Mouse (Mus musculus) erythroid progenitor cell, adult 5-6 weeks (primary cell): ENCODE results near the gene Fam172a. TPM values are rescaled to one million over a fixed set of nuclear protein-coding genes. Genes with fewer than 3 reads are reported as not detected.

Source experiments
- ATAC-seq: replicated peaks from 2 replicates; pipeline ENCODE4 v1.8.0; 2016; ENCODE audit warnings: moderate number of reproducible peaks, mild to moderate bottlenecking, moderate TSS enrichment, inconsistent platforms; ENCODE audit not compliant: poor library complexity, low FRiP score, severe bottlenecking
- total RNA-seq, 2 experiments: library from RNA; stranded (forward) in 1 of 2; stranded (reverse) in 1 of 2; fragments of 150-400 nt in 1 of 2; fragments of 186-747, 209-891 nt in 1 of 2; gene quantifications; 2 replicates each; pipeline versions ENCODE4 v1.2.3 to v1.2.4; 2015 to 2017; ENCODE audit warnings: low replicate concordance in 2 of 2

The Fam172a gene
- total RNA-seq, 2 experiments from 2014 or later, result 8.0 to 26.0 TPM

GRCm38 (mm10) chr13:77957611-77958010 lies 255.8 kb downstream of the Fam172a start:
- no peak for ATAC-seq

GRCm38 (mm10) chr13:77959493-77960272 lies 257.9 kb downstream of the Fam172a start:
- ATAC-seq, result no peak

DNA sequence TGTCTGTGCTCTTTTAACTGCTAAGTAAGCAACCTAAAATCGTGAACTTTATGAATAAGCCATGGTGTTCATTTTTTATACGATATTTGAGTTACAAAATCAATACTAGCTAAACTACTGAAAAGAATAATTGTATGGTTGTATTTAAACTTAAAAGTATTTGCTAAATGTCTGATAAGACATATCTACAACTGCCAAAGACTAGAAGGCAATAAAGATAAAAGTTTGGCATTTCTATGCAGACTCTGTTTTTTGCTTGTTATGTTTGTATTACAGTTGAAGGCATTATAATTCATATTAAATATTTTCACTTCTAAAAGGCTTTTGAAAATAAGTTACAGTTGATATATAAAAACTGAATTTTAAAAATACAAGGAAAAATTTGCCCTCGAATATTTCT lies 274.4 kb downstream of the Fam172a start:
- no peak for ATAC-seq

GRCm38 (mm10) chr13:77977121-77977520 lies 275.3 kb downstream of the Fam172a start:
- ATAC-seq, result no peak

DNA sequence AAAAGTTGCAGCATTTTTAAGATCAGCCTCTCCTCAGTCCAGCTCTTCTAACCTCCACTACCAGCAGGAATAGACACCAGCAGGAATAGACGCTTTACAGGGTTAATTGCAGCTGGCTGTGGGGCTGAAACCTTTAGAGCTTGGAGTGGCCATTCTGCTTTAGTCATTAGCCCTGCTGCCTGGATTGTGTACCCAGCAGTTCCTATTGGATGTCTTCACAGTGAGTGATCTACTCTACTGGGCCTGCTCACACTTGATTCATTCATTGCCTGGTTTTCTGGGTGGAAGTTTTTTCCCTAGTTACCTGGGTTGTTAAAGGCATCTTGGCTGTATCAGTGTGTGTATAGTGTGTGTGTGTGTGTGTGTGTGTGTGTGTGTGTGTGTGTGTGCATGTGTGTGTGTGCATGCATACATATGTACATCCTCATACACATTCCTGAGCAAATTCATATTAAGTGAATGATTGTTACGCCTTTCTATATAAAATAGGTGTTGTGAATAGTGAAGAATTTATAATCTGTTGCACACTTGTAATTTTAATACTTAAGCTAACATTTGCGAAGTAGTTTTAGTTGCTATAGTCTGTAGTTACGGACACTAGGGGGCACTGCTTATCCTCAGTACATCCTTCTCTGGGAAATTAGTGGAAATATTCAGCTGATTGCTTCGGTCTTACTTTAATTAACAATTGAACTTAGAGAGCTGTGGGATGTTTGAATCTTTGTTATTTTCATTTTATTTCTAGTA lies 280.4 kb downstream of the Fam172a start:
- no peak for ATAC-seq

GRCm38 (mm10) chr13:77982852-77983202 lies 281.0 kb downstream of the Fam172a start:
- no peak for ATAC-seq

GRCm38 (mm10) chr13:77991189-77991886 lies 289.5 kb downstream of the Fam172a start:
- ATAC-seq, result no peak

DNA sequence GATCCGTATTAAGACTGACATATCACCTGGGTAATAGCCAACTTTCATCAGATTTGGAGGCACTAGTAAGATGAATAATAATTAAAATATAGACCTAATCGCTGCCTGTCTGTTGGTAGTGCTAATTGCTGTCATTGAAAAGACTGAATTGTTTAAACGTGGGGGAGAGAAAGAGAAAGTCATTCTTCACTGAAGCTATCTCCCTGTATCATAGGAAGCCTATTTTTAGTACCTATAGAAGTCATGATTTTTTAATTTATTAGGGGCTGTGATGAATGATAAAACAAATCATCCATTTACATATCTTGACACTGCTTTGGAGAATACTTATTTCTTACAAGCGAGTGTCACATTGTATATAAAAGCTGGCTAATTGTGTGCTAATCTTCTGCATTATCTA lies 302.8 kb downstream of the Fam172a start:
- ATAC-seq, result no peak

DNA sequence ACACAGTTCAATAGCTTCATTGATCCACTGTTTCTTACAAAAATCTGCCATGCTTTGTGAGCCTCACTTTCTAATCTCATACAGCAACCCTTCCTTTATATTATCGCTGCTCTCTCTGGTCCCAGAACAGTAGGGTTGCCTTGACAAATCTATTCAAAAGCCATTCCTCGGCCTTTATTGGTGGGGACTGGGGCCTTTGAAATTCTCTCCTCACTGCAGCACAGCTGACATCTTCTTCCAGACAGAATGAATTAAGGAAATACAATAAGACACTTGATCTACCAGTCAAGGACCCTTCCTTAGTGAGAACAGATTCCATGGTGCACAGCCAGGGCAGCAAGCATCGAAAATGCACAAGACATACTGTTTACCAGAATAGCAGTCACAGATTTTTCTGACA lies 303.5 kb downstream of the Fam172a start:
- no peak for ATAC-seq

GRCm38 (mm10) chr13:78010176-78010575 lies 308.3 kb downstream of the Fam172a start:
- no peak for ATAC-seq

- ATAC-seq, result 0 out of 2 replicates have a peak, but pooled peaks have one; percentile 68
Observed at GRCm38 (mm10) chr13:78024683-78025294, 323.0 kb downstream of the Fam172a start, which contains the start of gene Pou5f2. Gene Pou5f2 (plus strand): TSS chr13:78024902.

GRCm38 (mm10) chr13:78032821-78033220 lies 331.0 kb downstream of the Fam172a start:
- no peak for ATAC-seq

GRCm38 (mm10) chr13:78037203-78037602 lies 335.4 kb downstream of the Fam172a start:
- no peak for ATAC-seq

GRCm38 (mm10) chr13:78043203-78043602 lies 341.4 kb downstream of the Fam172a start:
- ATAC-seq, result no peak

GRCm38 (mm10) chr13:78045116-78045515 lies 343.3 kb downstream of the Fam172a start:
- no peak for ATAC-seq

- no peak for ATAC-seq
Observed at GRCm38 (mm10) chr13:78087751-78088150, 385.9 kb downstream of the Fam172a start.

- ATAC-seq, result no peak
Observed at GRCm38 (mm10) chr13:78090701-78091100, 388.9 kb downstream of the Fam172a start.

- no peak for ATAC-seq
Observed at GRCm38 (mm10) chr13:78091949-78092348, 390.1 kb downstream of the Fam172a start.

GRCm38 (mm10) chr13:78094352-78094751 lies 392.5 kb downstream of the Fam172a start:
- no peak for ATAC-seq
